Mouse (Mus musculus): ENCODE results near the gene Eif2s3x. TPM values are rescaled to one million over a fixed set of nuclear protein-coding genes. Genes with fewer than 3 reads are reported as not detected.
"Not testable (repeated sequence)": the region's sequence is repeated elsewhere in the genome, so short reads cannot be mapped to it uniquely, and the experiment has no call there.

Gene Eif2s3x
- polyA plus RNA-seq, 1 experiment from 2014 or later: 108 TPM

DNA sequence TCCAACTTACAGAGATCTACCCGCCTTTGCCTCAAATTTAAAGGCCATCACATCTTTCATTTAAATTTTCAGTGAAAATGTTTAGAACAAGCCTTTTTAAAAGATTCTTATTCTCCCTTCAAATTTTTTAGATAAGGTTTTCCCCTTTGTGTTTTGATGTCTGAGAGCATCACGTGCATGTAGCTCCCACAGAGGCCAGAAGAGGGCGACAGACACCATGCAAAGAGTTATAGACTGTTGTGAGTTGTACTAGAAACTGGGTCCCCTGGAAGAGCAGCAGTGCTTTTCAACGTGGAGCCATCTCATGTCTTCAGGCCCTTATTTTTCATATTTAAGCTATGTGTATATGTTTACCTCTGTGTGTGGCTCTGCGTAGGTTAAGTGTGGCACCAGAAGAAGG is 14.9 kb downstream of the Eif2s3x start:
- no peak overlapping the region for H3K9ac ChIP-seq (ENCODE audit: low read length)
- DNase-seq (ENCODE audit: low spot score) (peak; percentile 38), ATAC-seq (ENCODE audit: insufficient number of reproducible peaks, low FRiP score, low TSS enrichment, low read depth) (no peak)
- H3K4me2 ChIP-seq (ENCODE audit: low read depth, severe bottlenecking): no peak overlapping the region
- H3K4me3 ChIP-seq (ENCODE audit: low read depth, low read length): no peak overlapping the region
- peaks cover 21% of the 10 kb centered on the region for H3K36me3 ChIP-seq (ENCODE audit: control insufficient read depth, insufficient read depth, low read length)
- H3K27me3 ChIP-seq (ENCODE audit: control insufficient read depth, insufficient read depth, low read length): no peaks in the 10 kb centered on the region
- H3K4me1 ChIP-seq (ENCODE audit: control insufficient read depth, insufficient read depth, low read length): no peaks in the 10 kb centered on the region
- no peaks in the 10 kb centered on the region for H3K9me3 ChIP-seq (ENCODE audit: control insufficient read depth, low read length)
- 83% methylated on average over 5 of the region's 5 CpGs for WGBS
- H3K27ac ChIP-seq (replicated peaks; ENCODE audit: low read depth, low read length): no peak overlapping the region

DNA sequence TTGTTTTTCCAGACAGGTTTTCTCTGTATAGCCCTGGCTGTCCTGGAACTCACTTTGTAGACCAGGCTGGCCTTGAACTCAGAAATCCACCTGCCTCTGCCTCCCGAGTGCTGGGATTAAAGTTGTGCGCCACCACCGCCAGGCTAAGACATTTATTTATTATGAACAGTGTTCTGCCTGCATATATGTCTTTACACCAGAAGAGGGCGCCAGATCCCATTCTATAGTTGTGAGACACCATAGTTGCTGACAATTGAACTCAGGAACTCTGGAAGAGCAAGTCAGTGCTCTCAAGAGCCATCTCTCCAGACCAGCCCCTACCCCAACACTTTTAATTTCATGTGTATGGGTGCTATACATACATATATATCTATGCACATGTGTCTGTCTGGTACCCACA is 18.8 kb downstream of the Eif2s3x start:
- not testable (repeated sequence) for H3K4me2 ChIP-seq (ENCODE audit: low read depth, severe bottlenecking); H3K4me3 ChIP-seq (ENCODE audit: low read depth, low read length); H3K4me1 ChIP-seq (ENCODE audit: control insufficient read depth, insufficient read depth, low read length); H3K27ac ChIP-seq (replicated peaks; ENCODE audit: low read depth, low read length); H3K27me3 ChIP-seq (ENCODE audit: control insufficient read depth, insufficient read depth, low read length); ATAC-seq (ENCODE audit: insufficient number of reproducible peaks, low FRiP score, low TSS enrichment, low read depth); H3K9ac ChIP-seq (ENCODE audit: low read length); H3K9me3 ChIP-seq (ENCODE audit: control insufficient read depth, low read length)
- peak; percentile 24 for DNase-seq (ENCODE audit: low spot score)
- H3K36me3 ChIP-seq (ENCODE audit: control insufficient read depth, insufficient read depth, low read length): peaks cover 18% of the 10 kb centered on the region
- WGBS: 69% methylated on average over 4 of the region's 4 CpGs

DNA sequence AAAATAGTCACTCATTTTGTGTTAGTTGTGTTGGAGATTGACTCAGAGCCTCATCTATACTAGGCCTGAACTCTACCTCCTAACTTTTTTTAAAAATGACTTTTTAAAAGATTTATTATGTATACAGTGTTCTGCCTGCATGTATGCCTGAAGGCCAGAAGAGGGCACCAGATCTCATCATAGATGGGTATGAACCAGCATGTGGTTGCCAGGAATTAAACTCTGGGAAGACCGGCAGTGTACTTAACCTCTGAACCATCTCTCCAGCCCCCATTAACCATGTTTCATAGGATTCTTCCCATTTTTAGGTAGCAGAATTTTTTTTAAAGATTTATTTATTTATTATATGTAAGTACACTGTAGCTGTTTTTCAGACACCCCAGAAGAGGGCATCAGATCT is 27.5 kb downstream of the Eif2s3x start:
- ATAC-seq (ENCODE audit: insufficient number of reproducible peaks, low FRiP score, low TSS enrichment, low read depth) (no peak), DNase-seq (ENCODE audit: low spot score) (no peak)
- H3K36me3 ChIP-seq (ENCODE audit: control insufficient read depth, insufficient read depth, low read length): no peaks in the 10 kb centered on the region
- no peak overlapping the region for H3K4me2 ChIP-seq (ENCODE audit: low read depth, severe bottlenecking)
- no peak overlapping the region for H3K9ac ChIP-seq (ENCODE audit: low read length)
- 60% methylated on average over 1 of the region's 1 CpGs for WGBS
- H3K9me3 ChIP-seq (ENCODE audit: control insufficient read depth, low read length): no peaks in the 10 kb centered on the region
- no peaks in the 10 kb centered on the region for H3K4me1 ChIP-seq (ENCODE audit: control insufficient read depth, insufficient read depth, low read length)
- no peak overlapping the region for H3K4me3 ChIP-seq (ENCODE audit: low read depth, low read length)
- no peak overlapping the region for H3K27ac ChIP-seq (replicated peaks; ENCODE audit: low read depth, low read length)
- no peaks in the 10 kb centered on the region for H3K27me3 ChIP-seq (ENCODE audit: control insufficient read depth, insufficient read depth, low read length)

DNA sequence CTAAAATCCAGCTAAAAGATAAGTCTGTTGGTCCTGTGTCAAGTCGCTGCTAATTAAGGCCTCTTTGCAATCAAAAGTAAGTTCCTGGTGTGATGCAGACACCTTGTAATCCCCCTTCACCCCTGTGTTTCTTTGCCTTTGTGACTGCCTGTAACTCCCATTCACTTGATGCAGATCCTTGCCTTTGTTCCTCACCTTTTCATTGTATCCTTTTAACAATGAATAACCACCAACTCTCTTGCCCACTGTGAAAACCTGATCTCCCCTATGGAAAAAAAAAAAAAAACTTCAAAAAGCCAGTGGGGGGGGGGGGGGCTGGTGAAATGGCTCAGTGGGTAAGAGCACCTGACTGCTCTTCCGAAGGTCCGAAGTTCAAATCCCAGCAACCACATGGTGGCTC is 28.8 kb downstream of the Eif2s3x start:
- H3K27me3 ChIP-seq (ENCODE audit: control insufficient read depth, insufficient read depth, low read length): no peaks in the 10 kb centered on the region
- H3K36me3 ChIP-seq (ENCODE audit: control insufficient read depth, insufficient read depth, low read length): no peaks in the 10 kb centered on the region
- ATAC-seq (ENCODE audit: insufficient number of reproducible peaks, low FRiP score, low TSS enrichment, low read depth) (no peak), DNase-seq (ENCODE audit: low spot score) (no peak)
- 41% methylated on average over 2 of the region's 3 CpGs for WGBS
- H3K4me3 ChIP-seq (ENCODE audit: low read depth, low read length): no peak overlapping the region
- H3K9me3 ChIP-seq (ENCODE audit: control insufficient read depth, low read length): no peaks in the 10 kb centered on the region
- no peak overlapping the region for H3K27ac ChIP-seq (replicated peaks; ENCODE audit: low read depth, low read length)
- H3K4me1 ChIP-seq (ENCODE audit: control insufficient read depth, insufficient read depth, low read length): no peaks in the 10 kb centered on the region
- H3K4me2 ChIP-seq (ENCODE audit: low read depth, severe bottlenecking): no peak overlapping the region
- no peak overlapping the region for H3K9ac ChIP-seq (ENCODE audit: low read length)

DNA sequence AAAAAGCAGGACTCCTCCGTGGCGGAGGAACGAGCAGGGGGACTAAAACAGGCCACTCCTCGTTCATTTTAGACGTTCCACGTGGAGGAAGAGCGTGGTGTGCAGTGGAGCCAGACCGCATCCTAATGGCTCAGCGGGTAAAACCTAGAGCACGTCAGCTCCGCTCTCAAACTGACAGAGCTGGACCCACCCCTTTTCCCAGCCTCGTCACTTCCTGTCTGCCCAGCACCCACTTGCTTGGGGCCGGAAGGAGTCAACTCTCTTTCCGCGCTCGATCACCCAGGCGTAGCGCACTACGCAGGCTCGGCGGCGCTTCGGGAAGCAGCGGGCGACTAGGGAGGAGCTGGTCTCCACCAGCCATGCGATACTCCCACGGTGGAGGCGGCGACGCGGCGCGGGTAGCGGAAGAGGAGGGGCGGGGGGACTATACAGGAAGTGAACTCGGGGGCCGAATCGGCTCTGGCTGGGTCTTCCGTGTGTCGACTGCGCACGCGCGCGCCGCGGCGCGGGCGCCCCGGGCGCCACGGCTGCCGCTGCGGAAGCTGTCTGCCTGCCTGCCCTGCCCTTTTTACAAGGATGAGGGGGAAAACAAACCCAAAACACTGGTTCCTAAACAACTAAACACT is 34.8 kb downstream of the Eif2s3x start:
- peak; percentile 89 for DNase-seq (ENCODE audit: low spot score)
- peak; percentile 97 for ATAC-seq (ENCODE audit: insufficient number of reproducible peaks, low FRiP score, low TSS enrichment, low read depth)
- Histone ChIP-seq H3K27ac (replicated peaks; ENCODE audit: low read depth, low read length) (peak overlapping the region; percentile 95), H3K9me3 (ENCODE audit: control insufficient read depth, low read length) (no peaks in the 10 kb centered on the region), H3K9ac (ENCODE audit: low read length) (peak overlapping the region; percentile 57), H3K36me3 (ENCODE audit: control insufficient read depth, insufficient read depth, low read length) (no peaks in the 10 kb centered on the region), H3K27me3 (ENCODE audit: control insufficient read depth, insufficient read depth, low read length) (0 out of 2 replicates have a peak, but pooled peaks cover 2% of the 10 kb centered on the region), H3K4me2 (ENCODE audit: low read depth, severe bottlenecking) (peak overlapping the region; percentile 38), H3K4me1 (ENCODE audit: control insufficient read depth, insufficient read depth, low read length) (no peaks in the 10 kb centered on the region), H3K4me3 (ENCODE audit: low read depth, low read length) (peak overlapping the region; percentile 42)
- WGBS: under 1% methylated on average over 55 of the region's 55 CpGs

DNA sequence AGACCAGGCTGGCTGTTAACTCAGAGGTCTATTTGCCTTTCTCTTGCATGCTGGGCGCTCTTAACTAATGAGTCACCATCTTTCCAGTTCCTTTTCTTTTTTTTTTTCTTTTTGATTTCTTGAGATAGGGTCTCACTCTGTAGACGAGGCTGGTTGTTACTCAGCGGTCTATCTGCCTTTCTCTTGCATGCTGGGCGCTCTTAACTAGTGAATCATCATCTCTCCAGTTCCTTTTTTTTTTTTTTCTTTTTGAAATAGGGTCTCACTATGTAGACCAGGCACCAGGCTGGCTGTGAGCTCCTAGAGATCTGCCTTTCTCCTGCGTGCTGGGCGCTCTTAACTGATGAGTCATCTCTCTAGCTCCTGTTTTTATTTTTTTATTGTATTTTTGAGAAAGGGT is 43.3 kb downstream of the Eif2s3x start:
- Histone ChIP-seq H3K9me3 (ENCODE audit: control insufficient read depth, low read length) (no peaks in the 10 kb centered on the region), H3K27me3 (ENCODE audit: control insufficient read depth, insufficient read depth, low read length) (peaks cover 2% of the 10 kb centered on the region; the same call in 1 of the 2 replicates), H3K36me3 (ENCODE audit: control insufficient read depth, insufficient read depth, low read length) (no peaks in the 10 kb centered on the region), H3K4me3 (ENCODE audit: low read depth, low read length) (no peak overlapping the region), H3K4me2 (ENCODE audit: low read depth, severe bottlenecking) (no peak overlapping the region), H3K9ac (ENCODE audit: low read length) (no peak overlapping the region), H3K4me1 (ENCODE audit: control insufficient read depth, insufficient read depth, low read length) (no peaks in the 10 kb centered on the region), H3K27ac (replicated peaks; ENCODE audit: low read depth, low read length) (no peak overlapping the region)
- ATAC-seq (ENCODE audit: insufficient number of reproducible peaks, low FRiP score, low TSS enrichment, low read depth) (no peak), DNase-seq (ENCODE audit: low spot score) (no peak)
- 82% methylated on average over 6 of the region's 6 CpGs for WGBS

DNA sequence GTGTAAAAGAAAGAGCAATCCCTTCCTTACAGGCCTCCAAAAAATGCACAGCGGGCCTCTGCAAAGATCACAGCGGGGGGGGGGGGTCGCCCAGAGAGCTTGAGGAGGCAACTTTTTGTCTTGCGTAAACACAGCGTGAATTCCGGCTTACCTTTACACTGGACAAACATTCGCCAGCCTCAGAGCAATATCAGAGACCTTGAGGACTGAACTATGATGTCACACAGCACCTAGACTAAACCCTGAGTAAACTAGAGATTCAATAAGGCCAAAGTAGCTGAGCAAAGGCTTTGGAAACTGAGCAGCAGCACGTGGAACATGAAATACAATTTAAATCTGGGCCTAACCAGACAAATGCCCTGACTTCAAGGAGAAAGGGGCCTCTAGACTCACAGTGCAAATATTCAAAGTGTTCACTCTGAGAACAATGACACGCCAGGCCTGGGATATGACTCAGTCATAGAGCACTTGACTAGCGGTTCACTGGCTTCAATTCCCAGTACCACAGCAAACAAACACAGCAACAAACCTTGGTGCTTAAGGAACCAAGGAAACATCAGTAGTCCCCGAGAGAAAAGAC is 60.3 kb downstream of the Eif2s3x start:
- Histone ChIP-seq H3K9me3 (ENCODE audit: control insufficient read depth, low read length) (no peaks in the 10 kb centered on the region), H3K4me1 (ENCODE audit: control insufficient read depth, insufficient read depth, low read length) (no peaks in the 10 kb centered on the region), H3K4me2 (ENCODE audit: low read depth, severe bottlenecking) (no peak overlapping the region), H3K9ac (ENCODE audit: low read length) (no peak overlapping the region), H3K4me3 (ENCODE audit: low read depth, low read length) (no peak overlapping the region), H3K36me3 (ENCODE audit: control insufficient read depth, insufficient read depth, low read length) (no peaks in the 10 kb centered on the region), H3K27me3 (ENCODE audit: control insufficient read depth, insufficient read depth, low read length) (peaks cover 19% of the 10 kb centered on the region), H3K27ac (replicated peaks; ENCODE audit: low read depth, low read length) (no peak overlapping the region)
- DNase-seq (ENCODE audit: low spot score): no peak
- 57% methylated on average over 10 of the region's 11 CpGs for WGBS
- no peak for ATAC-seq (ENCODE audit: insufficient number of reproducible peaks, low FRiP score, low TSS enrichment, low read depth)

DNA sequence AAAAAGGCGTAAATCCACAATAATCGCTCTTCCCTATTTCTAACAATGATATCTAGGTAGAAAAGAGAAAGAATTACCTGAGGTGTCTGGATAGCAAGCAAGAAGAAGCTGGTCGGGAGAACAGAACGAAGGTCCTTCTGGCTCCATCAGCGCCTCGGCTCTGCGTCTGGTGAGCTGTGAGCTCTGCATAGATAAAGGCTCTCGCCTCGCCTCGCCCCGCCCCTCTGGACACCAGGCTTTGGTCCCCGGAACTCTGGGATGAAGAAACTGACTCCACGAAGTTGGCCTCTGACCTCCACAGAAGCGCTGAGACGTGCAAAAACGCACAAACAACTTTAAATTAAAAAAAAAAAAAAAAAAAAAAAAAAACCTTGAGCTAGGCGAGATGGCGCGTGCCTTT is 62.2 kb downstream of the Eif2s3x start:
- ATAC-seq (ENCODE audit: insufficient number of reproducible peaks, low FRiP score, low TSS enrichment, low read depth): no peak

More for the DNA sequence above, 62.2 kb downstream of the Eif2s3x start:
- H3K9ac ChIP-seq (ENCODE audit: low read length): no peak overlapping the region
- no peaks in the 10 kb centered on the region for H3K9me3 ChIP-seq (ENCODE audit: control insufficient read depth, low read length)
- no peak overlapping the region for H3K4me2 ChIP-seq (ENCODE audit: low read depth, severe bottlenecking)
- 80% methylated on average over 19 of the region's 19 CpGs for WGBS
- no peaks in the 10 kb centered on the region for H3K36me3 ChIP-seq (ENCODE audit: control insufficient read depth, insufficient read depth, low read length)
- H3K27me3 ChIP-seq (ENCODE audit: control insufficient read depth, insufficient read depth, low read length): peaks cover 26% of the 10 kb centered on the region
- H3K4me1 ChIP-seq (ENCODE audit: control insufficient read depth, insufficient read depth, low read length): no peaks in the 10 kb centered on the region
- H3K4me3 ChIP-seq (ENCODE audit: low read depth, low read length): no peak overlapping the region
- no peak overlapping the region for H3K27ac ChIP-seq (replicated peaks; ENCODE audit: low read depth, low read length)
- DNase-seq (ENCODE audit: low spot score): no peak
